Mouse (Mus musculus): ENCODE measurements around the gene Gga1.

GRCm38 (mm10) chr15:78851505-78852153 lies 25.4 kb upstream of the Gga1 start:
- TF ChIP-seq GATA1 (IDR thresholded peaks at IDR 0.05; ENCODE audit: borderline replicate concordance, low read length) (no peak), FLI1 (IDR thresholded peaks at IDR 0.05; ENCODE audit: low read length) (no peak)
